Mouse (Mus musculus): Measurements from ENCODE around the gene Slc26a11. TPM values are rescaled to one million over a fixed set of nuclear protein-coding genes. Genes with fewer than 3 reads are reported as not detected.

The Slc26a11 gene
- 1 to 10 TPM; 2.4 to 3.5 TPM for total RNA-seq (2021)
- long read RNA-seq, experiment 1, partial matches to known transcripts = 1 of 1 reads
- long read RNA-seq, experiment 1, other reads (novel, unspliced or antisense) = 0 of 1 reads
- long read RNA-seq, experiment 2, partial matches to known transcripts = 2 of 6 reads
- long read RNA-seq, experiment 2, other reads (novel, unspliced or antisense) = 1 of 6 reads

DNA sequence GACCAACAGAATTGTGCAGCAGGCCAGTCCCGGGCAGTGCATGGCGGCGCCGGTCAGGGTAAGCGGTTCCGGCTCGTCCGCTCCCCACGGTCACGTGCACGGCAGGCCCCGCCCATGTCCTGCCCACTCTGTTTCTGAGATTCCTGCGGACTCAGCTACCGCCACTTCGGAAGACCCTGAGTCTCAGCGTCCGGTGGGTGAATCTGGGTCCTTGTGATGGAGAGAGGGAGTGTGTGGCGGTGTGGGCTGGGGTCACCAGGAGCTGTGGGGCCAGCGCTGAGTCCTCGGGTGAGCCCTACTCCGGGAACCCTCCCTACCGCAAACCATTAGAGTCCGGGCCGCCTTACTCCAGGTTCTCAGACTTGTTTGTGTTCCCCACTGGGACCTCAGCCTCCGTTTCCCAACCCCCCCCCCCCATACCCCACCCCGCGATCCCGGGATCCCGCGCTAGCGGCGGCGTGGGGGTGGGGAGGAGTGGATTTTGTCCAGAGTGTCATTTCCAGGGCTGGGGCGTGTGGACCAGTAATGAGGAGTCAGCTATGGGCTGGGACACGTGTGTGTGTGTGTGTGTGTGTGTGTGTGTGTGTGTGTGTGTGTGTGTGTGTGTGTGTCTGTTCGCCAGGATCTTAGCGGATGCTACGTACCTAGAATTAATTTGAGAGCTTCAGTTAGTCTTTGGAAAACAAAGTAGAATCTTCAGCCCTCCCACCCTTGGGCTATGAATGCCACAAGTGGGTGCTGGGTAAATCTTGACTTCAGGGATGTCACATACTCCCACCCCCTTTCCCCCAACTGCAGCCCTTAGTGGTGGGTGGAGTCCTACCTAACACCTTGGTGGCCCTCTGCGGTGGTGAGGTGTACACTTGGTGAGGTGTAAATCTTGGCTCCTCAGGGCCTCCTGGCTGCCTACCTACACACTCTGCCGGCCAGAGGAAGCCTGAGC, at the start of gene Slc26a11, which contains the start of gene Sgsh:
Gene Slc26a11, plus strand, starts transcription at position 115 of the 943 bp plus-strand sequence.
Gene Sgsh, minus strand, starts transcription at position 94 of the 943 bp plus-strand sequence.
- DNase-seq = peak; percentile 86

GRCm38 (mm10) chr11:119306762-119307657, 48.3 kb upstream of the Slc26a11 start:
- no peak for DNase-seq

GRCm38 (mm10) chr11:119307658-119307867, 47.8 kb upstream of the Slc26a11 start, which contains the start of gene Card14:
Gene Card14 (plus strand): TSS chr11:119307768.
- DNase-seq = no peak

DNA sequence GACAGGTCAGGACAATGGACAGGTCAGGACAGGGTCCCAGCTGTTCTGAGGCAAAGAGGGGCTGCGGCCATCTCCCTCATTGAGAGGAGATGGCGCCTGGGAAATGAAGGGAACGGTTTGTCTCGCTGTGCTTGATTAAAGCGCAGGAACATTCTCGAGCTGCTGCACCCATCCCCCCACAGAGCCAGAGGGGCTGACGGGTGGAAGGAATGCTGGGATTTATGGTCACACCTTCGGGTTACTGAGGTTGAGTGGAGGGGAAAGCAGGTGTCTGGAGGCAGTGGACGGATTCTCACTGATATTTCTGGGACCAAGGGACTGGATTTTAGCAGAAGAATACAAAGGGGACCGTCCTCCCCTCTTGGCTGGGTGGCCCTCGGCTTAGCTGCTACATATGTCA, 47.4 kb upstream of the Slc26a11 start:
- no peak for DNase-seq

DNA sequence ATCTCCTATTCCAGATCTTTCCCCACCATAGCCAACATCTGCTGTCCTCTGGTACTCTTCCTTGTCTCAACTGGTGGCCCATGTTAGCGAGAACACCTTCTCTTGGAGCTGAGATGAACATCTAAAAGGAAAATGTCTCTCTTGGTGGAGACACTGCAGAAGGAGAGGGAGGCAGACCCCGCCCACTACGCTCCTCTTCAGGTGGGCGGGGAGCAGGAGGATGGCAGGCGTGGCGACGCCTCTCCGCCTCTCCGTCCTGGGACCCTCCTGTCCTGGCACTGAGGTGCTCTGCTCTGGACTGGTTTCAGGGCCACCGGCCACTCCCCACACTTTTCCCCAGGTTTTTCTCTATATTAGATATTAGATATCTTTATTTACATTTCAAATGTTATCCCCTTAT, 44.7 kb upstream of the Slc26a11 start:
- no peak for DNase-seq

DNA sequence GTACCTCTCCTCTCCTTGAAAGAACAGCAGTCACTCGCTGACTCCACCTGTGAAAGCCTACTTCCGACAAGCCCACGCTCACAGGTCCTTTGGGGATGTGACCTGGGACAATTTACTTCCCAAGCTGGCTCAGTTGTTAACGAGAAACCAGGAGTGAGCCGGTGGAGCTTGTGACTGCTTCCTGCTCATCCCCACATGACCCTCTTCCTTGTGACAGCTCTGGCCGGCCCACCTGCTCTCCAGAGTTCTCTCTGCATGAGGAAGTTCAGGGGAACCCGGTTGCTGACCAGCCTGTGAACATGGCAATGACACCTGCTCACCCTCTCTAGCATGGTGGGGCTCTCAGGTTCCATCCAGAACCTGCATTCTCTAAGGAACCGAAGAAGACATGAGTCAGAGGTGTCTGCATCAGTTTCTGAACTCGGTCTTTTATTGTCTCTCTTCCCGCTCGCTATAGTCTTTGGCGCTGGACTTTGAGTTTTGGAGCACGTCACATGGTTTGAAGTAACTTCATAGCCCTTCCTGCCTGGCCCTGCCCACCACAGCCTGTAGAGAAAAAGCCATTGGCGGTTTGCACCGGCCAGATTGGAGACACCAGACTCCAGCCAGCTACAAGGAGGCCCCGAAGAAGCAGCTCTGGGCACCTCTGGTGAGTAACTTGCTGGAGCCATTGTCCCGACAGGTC, 41.0 kb upstream of the Slc26a11 start:
- DNase-seq = peak; percentile 22

DNA sequence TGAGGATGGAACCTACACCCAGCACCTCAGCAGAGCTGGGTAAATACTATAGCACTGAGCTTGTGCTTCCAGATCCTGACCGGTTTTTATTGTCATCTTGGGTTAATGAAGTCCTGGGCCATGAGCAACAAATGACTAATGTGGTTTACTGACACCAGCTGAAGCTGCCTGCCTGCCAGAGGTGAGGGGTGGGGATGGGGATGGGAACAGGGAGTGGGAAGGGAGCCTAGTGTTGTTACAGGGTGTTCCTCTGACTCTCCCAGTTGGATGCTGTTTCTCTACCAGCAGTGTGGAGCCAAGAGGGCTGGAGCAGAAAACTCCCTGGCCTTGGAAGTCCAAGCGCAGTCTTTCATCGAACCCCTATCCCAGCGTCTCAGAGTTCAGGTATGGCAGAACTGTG, 38.6 kb upstream of the Slc26a11 start:
- DNase-seq = peak; percentile 69

DNA sequence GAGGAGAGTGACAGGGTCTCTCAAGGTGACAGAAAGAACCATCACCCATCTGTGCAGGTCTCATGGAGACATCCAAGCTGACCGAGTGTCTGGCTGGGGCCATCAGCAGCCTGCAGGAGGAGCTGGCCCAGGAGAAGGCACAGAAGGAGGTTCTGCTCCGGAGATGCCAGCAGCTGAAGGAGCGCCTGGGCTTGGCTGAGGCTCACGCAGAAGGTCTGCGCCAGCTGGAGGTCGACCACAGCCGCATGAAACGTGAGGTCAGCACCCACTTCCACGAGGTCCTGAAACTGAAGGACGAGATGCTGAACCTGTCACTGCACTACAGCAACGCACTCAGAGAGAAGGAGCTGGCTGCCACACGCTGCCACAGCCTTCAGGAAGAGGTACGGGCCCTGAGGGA, 32.8 kb upstream of the Slc26a11 start:
- no peak for DNase-seq

GRCm38 (mm10) chr11:119325068-119325467, 30.3 kb upstream of the Slc26a11 start:
- DNase-seq = no peak

DNA sequence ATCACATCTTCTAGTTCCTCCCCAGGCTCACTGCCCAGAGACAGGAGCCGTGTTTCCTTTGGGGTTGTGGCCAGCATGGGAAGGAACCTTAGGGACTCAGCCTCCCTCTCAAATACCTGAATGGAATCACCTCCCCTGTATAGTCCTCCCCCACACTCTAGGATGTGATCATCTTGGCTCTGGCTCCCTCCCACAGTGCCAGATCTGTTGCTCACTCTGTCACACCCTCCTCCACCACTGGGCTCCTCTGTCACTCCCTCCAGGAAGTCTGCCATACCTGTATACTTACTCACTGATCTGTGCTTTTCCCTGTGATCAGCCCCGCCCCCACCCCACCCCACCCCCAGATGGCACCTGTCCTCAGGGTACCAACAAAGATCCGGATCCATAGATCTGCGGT, 24.8 kb upstream of the Slc26a11 start:
- DNase-seq = no peak

GRCm38 (mm10) chr11:119331970-119332369, 23.4 kb upstream of the Slc26a11 start:
- no peak for DNase-seq

DNA sequence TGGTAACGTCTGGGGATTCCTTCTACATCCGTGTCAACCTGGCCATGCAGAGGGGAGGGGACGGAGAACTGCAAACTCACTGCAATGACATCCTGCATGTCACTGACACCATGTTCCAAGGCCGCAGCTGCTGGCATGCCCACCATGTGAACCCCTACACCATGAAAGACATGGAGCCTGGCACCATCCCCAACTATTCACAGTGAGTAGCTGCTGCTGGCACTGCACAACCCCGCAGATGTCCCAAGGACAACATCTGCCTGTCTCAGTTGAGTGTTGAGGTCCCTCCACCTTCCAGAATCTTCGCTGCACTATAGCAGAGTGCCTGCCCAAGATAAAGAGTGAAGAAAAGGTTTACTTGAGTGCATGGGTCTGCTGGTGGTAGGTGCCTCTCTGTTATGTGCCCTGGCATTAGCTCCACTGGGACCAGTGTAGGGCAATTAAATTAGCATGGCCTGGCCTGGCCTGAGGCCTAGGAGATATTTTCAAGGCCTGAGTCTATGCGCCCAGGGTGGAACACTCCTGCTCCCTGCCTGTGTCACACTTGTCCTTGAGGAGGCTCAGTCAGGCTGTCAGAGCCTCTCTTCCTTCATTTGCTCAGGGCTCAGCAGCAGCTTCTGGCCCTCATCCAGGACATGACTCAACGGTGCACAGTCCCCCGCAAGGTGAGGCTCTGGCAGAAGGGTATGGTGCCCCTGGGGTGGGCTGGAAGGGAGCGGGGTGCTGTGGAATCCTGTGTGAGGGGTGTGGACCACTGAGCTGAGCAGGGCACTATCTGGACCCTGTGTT, 16.9 kb upstream of the Slc26a11 start:
- DNase-seq = no peak

DNA sequence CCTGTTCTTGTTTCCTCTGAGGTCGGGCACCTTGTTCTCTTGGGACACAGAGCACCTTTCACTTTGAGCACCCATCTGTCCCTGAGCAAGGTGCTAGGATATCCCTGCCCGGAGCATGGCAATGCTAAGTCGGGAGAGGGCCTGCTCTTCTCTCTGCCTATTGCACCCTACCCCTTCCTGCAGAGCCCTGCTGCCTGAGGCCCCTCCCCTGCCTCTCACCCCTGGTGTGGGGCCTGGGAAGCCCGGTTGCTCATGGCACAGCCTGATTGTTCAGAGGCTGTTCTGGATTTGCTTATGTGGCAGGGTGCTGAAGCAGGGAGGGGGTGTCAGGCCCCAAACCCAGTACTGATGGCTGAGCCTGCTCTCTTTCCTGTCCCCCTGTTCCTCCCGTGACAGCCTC, 16.2 kb upstream of the Slc26a11 start:
- DNase-seq = no peak

GRCm38 (mm10) chr11:119339637-119340036, 15.7 kb upstream of the Slc26a11 start:
- DNase-seq = no peak

GRCm38 (mm10) chr11:119344178-119344577, 11.2 kb upstream of the Slc26a11 start:
- DNase-seq = no peak

DNA sequence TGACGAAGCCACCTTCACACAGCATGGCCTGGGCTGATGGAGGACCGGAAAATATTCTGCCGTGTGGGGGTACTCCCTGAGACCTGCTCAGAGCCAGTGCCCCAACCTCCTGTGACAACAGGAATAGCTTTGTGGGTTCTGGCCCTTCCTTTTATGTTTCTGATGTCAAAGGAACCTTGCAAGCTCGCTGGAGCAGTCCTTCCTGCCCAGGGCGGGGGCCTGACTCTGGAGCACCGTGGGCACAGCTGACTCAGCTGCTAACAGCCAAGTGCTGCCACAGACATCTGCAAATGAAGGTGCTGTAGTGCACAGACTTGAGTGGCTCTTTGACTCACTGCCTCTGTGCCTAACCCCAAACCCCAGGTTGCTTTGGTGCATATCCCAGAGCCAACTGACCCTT, 10.5 kb upstream of the Slc26a11 start:
- DNase-seq = no peak

DNA sequence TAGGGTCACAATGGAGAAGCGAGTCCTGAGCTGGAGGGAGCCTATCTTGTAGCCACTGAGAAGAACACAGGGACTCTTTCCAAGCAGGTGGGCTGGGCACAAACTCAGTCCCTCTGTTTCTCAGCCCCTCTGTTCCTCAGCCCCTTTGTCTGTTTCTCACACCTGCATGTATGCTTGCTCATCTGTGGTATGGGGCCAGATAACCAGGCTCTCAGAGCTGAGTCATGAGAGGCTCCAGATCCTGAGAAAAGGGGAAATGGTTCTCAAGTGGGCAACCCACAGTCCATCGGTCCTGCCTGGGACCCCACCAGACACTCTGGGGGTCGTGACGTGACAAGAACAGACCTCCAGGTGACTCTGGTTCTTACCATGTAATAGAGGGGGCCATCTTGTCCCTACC, 8.2 kb upstream of the Slc26a11 start:
- no peak for DNase-seq

- no peak for DNase-seq
Measured at GRCm38 (mm10) chr11:119352113-119352512, 3.2 kb upstream of the Slc26a11 start.

- DNase-seq = no peak
Measured at GRCm38 (mm10) chr11:119353946-119354345, 1.4 kb upstream of the Slc26a11 start.

DNA sequence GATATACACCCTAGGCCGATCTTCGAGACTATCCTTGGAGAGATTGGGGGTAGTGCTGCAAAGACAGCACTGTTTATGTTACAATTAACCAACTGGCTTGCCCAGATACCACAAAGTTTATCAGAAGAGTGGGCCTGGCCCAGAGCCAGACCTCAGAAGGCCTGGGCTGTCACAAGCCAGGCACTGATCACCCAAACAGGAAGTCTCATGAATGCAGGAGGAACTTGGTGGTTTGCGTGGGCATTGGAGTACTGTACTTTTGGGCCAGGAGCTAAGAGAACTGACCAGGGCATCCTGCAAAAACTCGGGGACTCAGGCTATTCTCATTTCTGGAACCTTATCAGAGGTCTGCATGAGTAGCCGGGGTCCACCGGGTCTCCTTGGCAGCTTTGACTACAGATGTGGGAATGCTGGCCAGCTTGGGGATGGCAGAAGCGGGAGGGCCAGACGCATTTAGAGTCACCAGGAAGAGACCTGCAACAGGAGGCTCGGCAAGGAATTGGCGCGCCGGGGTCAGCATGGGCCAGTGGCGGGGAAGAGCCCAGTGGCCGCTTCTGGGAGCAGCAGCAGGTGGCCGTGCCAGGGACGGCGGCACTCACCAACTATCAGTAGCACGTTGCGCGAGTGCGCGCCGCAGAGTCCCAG, 437 bp upstream of the Slc26a11 start:
- DNase-seq = peak; percentile 51

GRCm38 (mm10) chr11:119359089-119359488, 3.7 kb downstream of the Slc26a11 start:
- DNase-seq = no peak
